ENCODE assay signal across 14 mouse cellular contexts in the genomic region with DNA sequence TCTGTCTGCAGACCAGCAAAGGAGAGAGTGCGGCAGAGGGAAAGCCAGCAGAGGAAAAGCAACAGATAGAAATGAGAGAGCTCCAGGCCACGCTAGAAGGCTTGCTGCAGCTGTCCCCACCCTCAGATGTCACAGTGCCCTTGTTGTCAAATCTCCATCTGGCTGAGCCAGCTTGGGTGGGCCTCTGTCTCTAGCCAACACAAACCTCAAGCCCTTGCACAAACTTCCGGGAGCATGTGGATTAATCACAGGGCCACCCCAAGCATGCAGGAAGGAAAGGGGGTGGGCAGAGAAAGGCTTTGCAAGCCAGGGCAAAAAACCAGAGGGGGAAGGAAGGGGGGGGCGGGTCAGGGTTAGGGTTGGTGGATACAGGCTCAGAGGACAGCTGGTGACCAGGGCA. TPM values are rescaled to one million over a fixed set of nuclear protein-coding genes. Genes with fewer than 3 reads are reported as not detected.
DNase-seq lines count a peak whose midpoint lies in the region; ATAC-seq lines count a peak whose summit lies in the region.
"Had no signal": no experiment of that assay in that cellular context is flagged by ENCODE, and none has a peak within 500 bp of the region (broad histone marks: within the 10 kb centered on the region; RNA-seq: fewer than 3 reads in every experiment).

No protein-coding gene starts in this region.

- DNase-seq in heart, adult 18-20 months = peak; percentile 53 to 84
- DNase-seq in lung, postnatal 10 days = peak; percentile 79
- no peak for DNase-seq in layer of hippocampus, adult 11-12 months (ENCODE audit: low spot score)
- DNase-seq: cerebellum, adult 2 months; right cerebral cortex, postnatal 14 days had no signal

- no peaks in the 10 kb centered on the region for H3K9me3 ChIP-seq in heart, embryonic 11.5 days (replicated peaks; ENCODE audit: control insufficient read depth, low read length)
- H3K9me3 ChIP-seq in midbrain, embryonic 16.5 days (replicated peaks; ENCODE audit: control insufficient read depth, low read length, poor library complexity, severe bottlenecking) = no peaks in the 10 kb centered on the region

- H3K4me1 ChIP-seq in heart, embryonic 11.5 days (ENCODE audit: control insufficient read depth, insufficient read depth, low read length) = peaks cover 6% of the 10 kb centered on the region; the same call in 1 of the 2 replicates
- no peaks in the 10 kb centered on the region for H3K4me1 ChIP-seq in midbrain, embryonic 16.5 days (ENCODE audit: control insufficient read depth, insufficient read depth, low read length)

- WGBS in heart, embryonic 11.5 days (ENCODE audit: insufficient replicate concordance) = 63% methylated on average over 4 of the region's 4 CpGs
- 73% methylated on average over 4 of the region's 4 CpGs for WGBS in midbrain, embryonic 16.5 days

- no peaks in the 10 kb centered on the region for H3K36me3 ChIP-seq in heart, embryonic 11.5 days (ENCODE audit: control insufficient read depth, insufficient read depth, low read length)
- H3K36me3 ChIP-seq in midbrain, embryonic 16.5 days (ENCODE audit: control insufficient read depth, insufficient read depth, low read length) = no peaks in the 10 kb centered on the region

- no peak overlapping the region for H3K27ac ChIP-seq in heart, embryonic 11.5 days (ENCODE audit: low read depth, low read length)
- no peak overlapping the region for H3K27ac ChIP-seq in midbrain, embryonic 16.5 days (ENCODE audit: low read length)

- no peak overlapping the region for H3K4me3 ChIP-seq in heart, embryonic 11.5 days (ENCODE audit: low read depth, low read length)
- H3K4me3 ChIP-seq in midbrain, embryonic 16.5 days (ENCODE audit: low read depth, low read length) = no peak overlapping the region

- ATAC-seq in heart, embryonic 11.5 days (replicated peaks; ENCODE audit: insufficient number of reproducible peaks, low FRiP score, low TSS enrichment) = no peak
- peak; percentile 82 for ATAC-seq in common myeloid progenitor, adult 5-6 weeks (replicated peaks; ENCODE audit: low read depth, poor library complexity, severe bottlenecking)
- ATAC-seq in hematopoietic stem cell, adult 5-6 weeks (replicated peaks in 1 of 2; ENCODE audit: insufficient read depth in 1 of 2, low FRiP score in 2 of 2, low TSS enrichment in 1 of 2, low read depth in 1 of 2, poor library complexity in 2 of 2, severe bottlenecking in 2 of 2) = peak; percentile 74 to 75
- ATAC-seq in midbrain, embryonic 16.5 days = no peak
- no peak for ATAC-seq in megakaryocyte-erythroid progenitor cell, adult 5-6 weeks (replicated peaks; ENCODE audit: low FRiP score, low TSS enrichment, poor library complexity, severe bottlenecking)
- ATAC-seq: CD4-positive, CD25-positive, alpha-beta regulatory T cell, adult 4 months had no signal

- no peak overlapping the region for H3K9ac ChIP-seq in heart, embryonic 11.5 days (ENCODE audit: low read depth, low read length)
- no peak overlapping the region for H3K9ac ChIP-seq in midbrain, embryonic 16.5 days (ENCODE audit: low read depth, low read length)

- H3K4me2 ChIP-seq in heart, embryonic 11.5 days = no peak overlapping the region
- H3K4me2 ChIP-seq in midbrain, embryonic 16.5 days (ENCODE audit: low read length) = no peak overlapping the region

- no peaks in the 10 kb centered on the region for H3K27me3 ChIP-seq in heart, embryonic 11.5 days (ENCODE audit: control insufficient read depth, insufficient read depth, low read length)
- no peaks in the 10 kb centered on the region for H3K27me3 ChIP-seq in midbrain, embryonic 16.5 days (ENCODE audit: control insufficient read depth, insufficient read depth, low read depth, low read length)

RNA-seq across cellular contexts. Expression of a gene that starts 13.4 kb away (rescaled TPM):
- total RNA-seq in heart, adult 18-20 months (2021) = 1 to 10 TPM in 1 of 2 experiments, under 1 TPM in 1; 0.51 to 1.5 TPM
- polyA plus RNA-seq in heart, embryonic 11.5 days (2014; fragmentation: Nextera tagmentation; extraction: Ambion mirVana) = 1.9 and 2.4 TPM in 2 replicates
- total RNA-seq in common myeloid progenitor, adult 5-6 weeks (2017) = 4.1 and 7.3 TPM in 2 replicates
- 34.5 and 41.8 TPM in 2 replicates for total RNA-seq in hematopoietic stem cell, adult 5-6 weeks (2017)
- 0.20 and 0.25 TPM in 2 replicates for polyA plus RNA-seq in midbrain, embryonic 16.5 days (2015; fragmentation: Nextera tagmentation; extraction: Ambion mirVana)
- total RNA-seq in megakaryocyte-erythroid progenitor cell, adult 5-6 weeks (2014; fragmentation: Nextera tagmentation) = 2.3 TPM in 1 of 2 replicates, not detected in the other
- total RNA-seq in megakaryocyte-erythroid progenitor cell, adult 5-6 weeks (2017) = 0.47 and 9.3 TPM in 2 replicates
- total RNA-seq: gastrocnemius, adult 8-10 months; layer of hippocampus, adult 18-20 months had no signal

RNA-seq across cellular contexts. Expression of a gene that starts 23.0 kb away (rescaled TPM):
- under 1 TPM in 1 of 2 experiments, not detected in 1; 0.15 TPM for total RNA-seq in heart, adult 18-20 months (2021)
- polyA plus RNA-seq in heart, embryonic 11.5 days (2014; fragmentation: Nextera tagmentation; extraction: Ambion mirVana) = 0.39 and 0.63 TPM in 2 replicates
- total RNA-seq in common myeloid progenitor, adult 5-6 weeks (2017) = 0.19 and 0.32 TPM in 2 replicates
- total RNA-seq in hematopoietic stem cell, adult 5-6 weeks (2017) = 0.35 TPM in 1 of 2 replicates, not detected in the other
- not detected in 2 replicates for polyA plus RNA-seq in midbrain, embryonic 16.5 days (2015; fragmentation: Nextera tagmentation; extraction: Ambion mirVana)
- total RNA-seq in megakaryocyte-erythroid progenitor cell, adult 5-6 weeks (2014; fragmentation: Nextera tagmentation) = 1.7 and 3.4 TPM in 2 replicates
- 0.88 and 2.1 TPM in 2 replicates for total RNA-seq in megakaryocyte-erythroid progenitor cell, adult 5-6 weeks (2017)
- total RNA-seq: layer of hippocampus, adult 18-20 months had no signal
- polyA plus RNA-seq: cerebellum, adult 2 months had no signal

RNA-seq across cellular contexts. Expression of a gene that starts 45.0 kb away (rescaled TPM):
- not detected for total RNA-seq in heart, adult 18-20 months (2021)
- polyA plus RNA-seq in heart, embryonic 11.5 days (2014; fragmentation: Nextera tagmentation; extraction: Ambion mirVana) = not detected in 2 replicates
- not detected in 2 replicates for total RNA-seq in common myeloid progenitor, adult 5-6 weeks (2017)
- not detected in 2 replicates for total RNA-seq in hematopoietic stem cell, adult 5-6 weeks (2017)
- not detected in 2 replicates for polyA plus RNA-seq in midbrain, embryonic 16.5 days (2015; fragmentation: Nextera tagmentation; extraction: Ambion mirVana)
- total RNA-seq in megakaryocyte-erythroid progenitor cell, adult 5-6 weeks (2014; fragmentation: Nextera tagmentation) = not detected in 2 replicates
- total RNA-seq in megakaryocyte-erythroid progenitor cell, adult 5-6 weeks (2017) = not detected in 2 replicates
- total RNA-seq: gastrocnemius, adult 8-10 months had no signal
- polyA plus RNA-seq: CD4-positive, CD25-positive, alpha-beta regulatory T cell, adult 4 months; cerebellum, adult 2 months; limb, embryonic 14.5 days had no signal

RNA-seq across cellular contexts. Expression of a gene that starts 58.2 kb away (rescaled TPM):
- total RNA-seq in heart, adult 18-20 months (2021) = under 1 TPM in 1 of 2 experiments, not detected in 1; 0.23 TPM
- polyA plus RNA-seq in heart, embryonic 11.5 days (2014; fragmentation: Nextera tagmentation; extraction: Ambion mirVana) = 0.19 and 0.24 TPM in 2 replicates
- not detected in 2 replicates for total RNA-seq in common myeloid progenitor, adult 5-6 weeks (2017)
- 0.25 and 0.30 TPM in 2 replicates for total RNA-seq in hematopoietic stem cell, adult 5-6 weeks (2017)
- 0.07 and 0.09 TPM in 2 replicates for polyA plus RNA-seq in midbrain, embryonic 16.5 days (2015; fragmentation: Nextera tagmentation; extraction: Ambion mirVana)
- 0.79 TPM in 1 of 2 replicates, not detected in the other for total RNA-seq in megakaryocyte-erythroid progenitor cell, adult 5-6 weeks (2014; fragmentation: Nextera tagmentation)
- total RNA-seq in megakaryocyte-erythroid progenitor cell, adult 5-6 weeks (2017) = 0.33 TPM in 1 of 2 replicates, not detected in the other
- total RNA-seq: layer of hippocampus, adult 18-20 months had no signal

Comparison
In these comparisons a context has a peak if more than half of its experiments do, and no peak if none do; other contexts are left out.
1. ATAC-seq: peak in common myeloid progenitor, adult 5-6 weeks (single experiment) and hematopoietic stem cell, adult 5-6 weeks (2 of 2); none in heart, embryonic 11.5 days (single experiment), midbrain, embryonic 16.5 days (single experiment) and megakaryocyte-erythroid progenitor cell, adult 5-6 weeks (single experiment).